Mouse (Mus musculus): ENCODE data around the gene Fhit. TPM values are rescaled to one million over a fixed set of nuclear protein-coding genes. Genes with fewer than 3 reads are reported as not detected.

Gene Fhit
- 3.8 and 13.3 TPM in 2 replicates for total RNA-seq (2017)

DNA sequence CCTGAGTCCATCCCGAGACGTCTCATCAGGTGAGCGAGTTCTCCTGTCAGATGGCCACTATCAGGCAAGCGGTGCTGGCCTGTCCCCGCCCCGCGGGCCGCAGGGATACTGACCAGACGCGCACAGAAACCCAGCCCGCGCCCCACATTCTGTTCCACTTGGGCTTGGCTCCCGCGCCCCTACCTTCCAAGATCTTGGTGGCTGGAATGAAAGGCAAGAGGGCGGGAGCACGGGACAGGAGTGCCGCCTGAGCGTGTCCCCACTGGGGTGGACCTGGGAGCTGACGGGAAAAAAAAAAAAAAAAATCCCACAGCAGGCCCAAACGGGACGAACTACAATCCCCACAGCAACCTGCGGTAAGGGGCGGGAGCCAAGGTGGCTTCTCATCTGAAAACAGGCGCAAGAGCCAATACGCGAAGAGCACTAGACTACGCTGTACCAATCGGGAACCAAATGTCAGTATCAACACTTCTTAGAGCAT is at the start of gene Fhit:
TSS of gene Fhit (minus strand) at position 285 of the 481 bp plus-strand sequence.
- ATAC-seq (replicated peaks in 1 of 2; ENCODE audit: insufficient read depth in 1 of 2, low FRiP score in 2 of 2, low TSS enrichment in 1 of 2, low read depth in 1 of 2, poor library complexity in 2 of 2, severe bottlenecking in 2 of 2), result peak; percentile 97 to 99

GRCm38 (mm10) chr14:11206786-11207185 is 45.0 kb upstream of the Fhit start:
- ATAC-seq (replicated peaks in 1 of 2; ENCODE audit: insufficient read depth in 1 of 2, low FRiP score in 2 of 2, low TSS enrichment in 1 of 2, low read depth in 1 of 2, poor library complexity in 2 of 2, severe bottlenecking in 2 of 2), result no peak

DNA sequence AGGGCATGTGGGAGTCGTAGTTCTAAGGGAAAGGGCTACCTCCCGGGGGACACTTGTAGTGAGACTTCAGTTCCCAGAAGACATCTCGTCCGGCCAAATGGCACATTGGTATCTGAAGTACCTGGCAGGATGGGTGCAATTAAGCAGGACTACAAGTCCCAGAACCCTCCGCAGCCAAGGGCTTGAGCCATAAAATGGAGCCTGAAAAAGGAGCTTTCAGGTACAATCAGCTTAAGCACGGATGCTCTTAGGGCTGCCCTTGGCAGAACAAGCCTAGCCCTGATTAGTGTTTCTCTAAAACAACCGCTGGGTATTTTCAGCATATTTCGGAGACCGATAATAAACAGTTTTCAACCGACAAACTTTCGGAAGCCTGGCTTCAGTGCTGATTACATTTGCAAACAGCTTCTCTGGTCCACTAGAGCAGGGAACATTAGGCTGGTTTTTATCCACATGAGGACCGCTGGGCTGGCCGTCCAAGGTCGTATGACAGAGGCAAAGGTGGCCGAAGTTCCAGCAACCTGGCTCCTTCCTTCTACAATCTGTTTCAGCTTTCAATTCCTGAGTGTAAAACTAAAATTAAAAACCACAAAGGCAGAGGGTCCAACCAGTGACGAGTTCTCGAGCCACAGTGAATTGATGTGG is 907 bp downstream of the Fhit start:
- ATAC-seq (replicated peaks in 1 of 2; ENCODE audit: insufficient read depth in 1 of 2, low FRiP score in 2 of 2, low TSS enrichment in 1 of 2, low read depth in 1 of 2, poor library complexity in 2 of 2, severe bottlenecking in 2 of 2), result peak; percentile 74 to 78

GRCm38 (mm10) chr14:11159641-11160040 is 2.2 kb downstream of the Fhit start:
- no peak for ATAC-seq (replicated peaks in 1 of 2; ENCODE audit: insufficient read depth in 1 of 2, low FRiP score in 2 of 2, low TSS enrichment in 1 of 2, low read depth in 1 of 2, poor library complexity in 2 of 2, severe bottlenecking in 2 of 2)

DNA sequence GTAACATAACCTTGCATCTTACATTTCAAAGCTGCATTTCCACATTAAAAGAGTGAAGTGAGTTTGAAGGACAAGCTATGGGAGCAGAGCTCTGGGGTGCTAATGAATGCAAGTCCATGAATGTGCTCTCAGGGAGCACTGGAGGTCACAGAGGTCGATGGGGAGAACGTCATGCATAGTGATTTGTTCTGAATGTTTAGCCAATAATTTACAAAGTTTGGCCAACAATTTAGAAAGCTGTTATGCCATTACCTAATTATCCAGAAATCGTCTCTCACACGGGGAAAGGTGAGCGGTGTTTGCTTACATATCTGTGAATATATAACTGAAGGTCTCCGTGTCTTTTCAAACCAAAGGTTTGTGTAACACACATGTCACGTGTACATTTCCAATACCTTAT is 2.8 kb downstream of the Fhit start:
- no peak for ATAC-seq (replicated peaks in 1 of 2; ENCODE audit: insufficient read depth in 1 of 2, low FRiP score in 2 of 2, low TSS enrichment in 1 of 2, low read depth in 1 of 2, poor library complexity in 2 of 2, severe bottlenecking in 2 of 2)

GRCm38 (mm10) chr14:11157741-11158140 is 4.1 kb downstream of the Fhit start:
- no peak for ATAC-seq (replicated peaks in 1 of 2; ENCODE audit: insufficient read depth in 1 of 2, low FRiP score in 2 of 2, low TSS enrichment in 1 of 2, low read depth in 1 of 2, poor library complexity in 2 of 2, severe bottlenecking in 2 of 2)

GRCm38 (mm10) chr14:11151634-11152321 is 10.1 kb downstream of the Fhit start:
- ATAC-seq (replicated peaks in 1 of 2; ENCODE audit: insufficient read depth in 1 of 2, low FRiP score in 2 of 2, low TSS enrichment in 1 of 2, low read depth in 1 of 2, poor library complexity in 2 of 2, severe bottlenecking in 2 of 2), result no peak

- no peak for ATAC-seq (replicated peaks in 1 of 2; ENCODE audit: insufficient read depth in 1 of 2, low FRiP score in 2 of 2, low TSS enrichment in 1 of 2, low read depth in 1 of 2, poor library complexity in 2 of 2, severe bottlenecking in 2 of 2)
Measured at GRCm38 (mm10) chr14:11133787-11134735, 27.8 kb downstream of the Fhit start.

GRCm38 (mm10) chr14:11132637-11133474 is 29.0 kb downstream of the Fhit start:
- no peak for ATAC-seq (replicated peaks in 1 of 2; ENCODE audit: insufficient read depth in 1 of 2, low FRiP score in 2 of 2, low TSS enrichment in 1 of 2, low read depth in 1 of 2, poor library complexity in 2 of 2, severe bottlenecking in 2 of 2)

GRCm38 (mm10) chr14:11125096-11125495 is 36.7 kb downstream of the Fhit start:
- ATAC-seq (replicated peaks in 1 of 2; ENCODE audit: insufficient read depth in 1 of 2, low FRiP score in 2 of 2, low TSS enrichment in 1 of 2, low read depth in 1 of 2, poor library complexity in 2 of 2, severe bottlenecking in 2 of 2), result no peak

GRCm38 (mm10) chr14:11119076-11119475 is 42.8 kb downstream of the Fhit start:
- ATAC-seq (replicated peaks in 1 of 2; ENCODE audit: insufficient read depth in 1 of 2, low FRiP score in 2 of 2, low TSS enrichment in 1 of 2, low read depth in 1 of 2, poor library complexity in 2 of 2, severe bottlenecking in 2 of 2), result no peak

- no peak for ATAC-seq (replicated peaks in 1 of 2; ENCODE audit: insufficient read depth in 1 of 2, low FRiP score in 2 of 2, low TSS enrichment in 1 of 2, low read depth in 1 of 2, poor library complexity in 2 of 2, severe bottlenecking in 2 of 2)
Measured at GRCm38 (mm10) chr14:11085596-11085995, 76.2 kb downstream of the Fhit start.

- ATAC-seq (replicated peaks in 1 of 2; ENCODE audit: insufficient read depth in 1 of 2, low FRiP score in 2 of 2, low TSS enrichment in 1 of 2, low read depth in 1 of 2, poor library complexity in 2 of 2, severe bottlenecking in 2 of 2), result no peak
Measured at GRCm38 (mm10) chr14:11083946-11084345, 77.9 kb downstream of the Fhit start.

DNA sequence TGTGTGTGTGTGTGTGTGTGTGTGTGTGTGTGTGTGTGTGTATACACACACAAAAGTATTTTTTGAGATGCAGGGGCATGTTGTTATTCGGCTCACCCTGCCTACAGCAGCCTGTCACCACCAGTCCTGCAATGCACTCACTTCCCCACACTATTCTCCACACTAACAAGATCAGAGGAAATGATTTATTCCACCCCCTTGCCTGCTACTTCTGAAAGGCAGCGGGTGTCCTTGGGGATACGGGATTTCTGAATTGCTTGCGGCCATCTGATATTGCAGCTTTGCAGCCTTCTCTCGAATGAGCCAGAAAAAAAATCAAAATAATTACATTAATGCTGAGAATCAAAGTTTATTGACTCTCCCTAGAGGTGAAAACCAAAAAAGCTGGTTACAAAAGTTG is 78.4 kb downstream of the Fhit start:
- no peak for ATAC-seq (replicated peaks in 1 of 2; ENCODE audit: insufficient read depth in 1 of 2, low FRiP score in 2 of 2, low TSS enrichment in 1 of 2, low read depth in 1 of 2, poor library complexity in 2 of 2, severe bottlenecking in 2 of 2)

- no peak for ATAC-seq (replicated peaks in 1 of 2; ENCODE audit: insufficient read depth in 1 of 2, low FRiP score in 2 of 2, low TSS enrichment in 1 of 2, low read depth in 1 of 2, poor library complexity in 2 of 2, severe bottlenecking in 2 of 2)
Measured at GRCm38 (mm10) chr14:11063594-11063993, 98.2 kb downstream of the Fhit start.

DNA sequence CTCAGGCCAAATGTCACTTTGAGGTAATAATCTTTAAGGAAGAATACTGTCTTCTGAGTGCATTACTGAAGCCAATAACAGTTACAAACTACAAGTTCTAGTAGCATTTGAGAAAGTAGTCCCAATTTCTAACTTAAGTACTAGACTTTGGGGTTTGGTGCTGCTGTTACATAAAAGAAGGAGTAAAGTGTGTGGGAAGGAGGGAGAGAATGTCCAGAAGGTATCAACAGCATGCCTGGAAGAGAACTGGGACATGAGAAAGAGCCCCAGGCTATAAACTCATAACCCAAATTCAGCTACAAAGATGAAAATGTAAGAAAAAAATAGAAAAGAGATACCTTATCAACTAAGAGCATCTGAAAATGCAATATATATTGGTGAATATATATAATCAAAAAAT is 101.6 kb downstream of the Fhit start:
- no peak for ATAC-seq (replicated peaks in 1 of 2; ENCODE audit: insufficient read depth in 1 of 2, low FRiP score in 2 of 2, low TSS enrichment in 1 of 2, low read depth in 1 of 2, poor library complexity in 2 of 2, severe bottlenecking in 2 of 2)
